Mouse (Mus musculus): ENCODE results near the gene Olfr156.

Gene Olfr156

GRCm38 (mm10) chr4:43823845-43824337, at the start of gene Olfr156:
TSS of gene Olfr156 (minus strand) at chr4:43823895.
- ChIA-PET CTCF (interaction anchor here (0.5 to 2.1 kb wide), 19 partner anchors 8 to 685 kb away, joined by 3 to 15 read pairs (median 6); no protein-coding TSS in a partner anchor), POLR2A (interaction anchor here in 2 of 4 experiments (0.7 to 2.2 kb wide), 11 partner anchors 12 to 63 kb away, joined by 3 to 11 read pairs (median 5); no protein-coding TSS in a partner anchor)

GRCm38 (mm10) chr4:43869821-43870220, 46.1 kb upstream of the Olfr156 start:
- ChIA-PET POLR2A (interaction anchor here in 1 of 4 experiments (1.0 kb wide), 1 partner anchor 9 kb away, joined by 3 read pairs; no protein-coding TSS in a partner anchor), CTCF (interaction anchor here in 1 of 4 experiments (1.8 kb wide), 1 partner anchor 9 kb away, joined by 3 read pairs; no protein-coding TSS in a partner anchor)

GRCm38 (mm10) chr4:43863298-43863697, 39.6 kb upstream of the Olfr156 start:
- ChIA-PET CTCF (interaction anchor here in 1 of 4 experiments (1.4 kb wide), 1 partner anchor 103 kb away, joined by 4 read pairs; no protein-coding TSS in a partner anchor), POLR2A (no interaction called here)

GRCm38 (mm10) chr4:43860744-43861519, 37.2 kb upstream of the Olfr156 start:
- CTCF ChIA-PET, result interaction anchor here (0.6 to 3.5 kb wide), 34 partner anchors 9 to 282 kb away, joined by 3 to 50 read pairs (median 5); partner anchors contain the start of genes Hrct1 (in 2 of the 4) and Olfr156 (in 1 of the 4)
- POLR2A ChIA-PET, result interaction anchor here in 3 of 4 experiments (0.6 to 2.0 kb wide), 15 partner anchors 9 to 167 kb away, joined by 3 to 7 read pairs (median 3); partner anchors contain the start of genes Reck (in 2 of the 3) and Olfr156 (in 1 of the 3)

GRCm38 (mm10) chr4:43859886-43860285, 36.2 kb upstream of the Olfr156 start:
- CTCF ChIA-PET, result interaction anchor here in 3 of 4 experiments (0.6 to 3.5 kb wide), 15 partner anchors 26 to 190 kb away, joined by 3 to 50 read pairs (median 7); partner anchors contain the start of genes Hrct1 (in 1 of the 3) and Olfr156 (in 1 of the 3)

GRCm38 (mm10) chr4:43854101-43854500, 30.4 kb upstream of the Olfr156 start:
- POLR2A ChIA-PET, result interaction anchor here in 1 of 4 experiments (0.7 kb wide), 1 partner anchor 108 kb away, joined by 3 read pairs; no protein-coding TSS in a partner anchor
- CTCF ChIA-PET, result interaction anchor here in 1 of 4 experiments (1.1 kb wide), 1 partner anchor 109 kb away, joined by 6 read pairs; no protein-coding TSS in a partner anchor

More at GRCm38 (mm10) chr4:43859886-43860285, 36.2 kb upstream of the Olfr156 start:
- POLR2A ChIA-PET, result interaction anchor here in 2 of 4 experiments (0.9 to 2.0 kb wide), 9 partner anchors 11 to 152 kb away, joined by 3 to 7 read pairs (median 4); partner anchors contain the start of gene Olfr156 (in 1 of the 2)

- POLR2A ChIA-PET, result interaction anchor here in 2 of 4 experiments (1.0 to 1.3 kb wide), 2 partner anchors 55 to 105 kb away, joined by 3 read pairs; no protein-coding TSS in a partner anchor
- CTCF ChIA-PET, result interaction anchor here in 2 of 4 experiments (0.7 to 1.0 kb wide), 2 partner anchors 18 to 165 kb away, joined by 4 to 6 read pairs; no protein-coding TSS in a partner anchor
Observed at GRCm38 (mm10) chr4:43851265-43851664, 27.6 kb upstream of the Olfr156 start, which contains the start of gene Olfr155. TSS of gene Olfr155 (plus strand) at chr4:43851565.

GRCm38 (mm10) chr4:43840101-43840500, 16.4 kb upstream of the Olfr156 start, which contains the start of gene Olfr157:
TSS of gene Olfr157 (minus strand) at chr4:43840201.
- POLR2A ChIA-PET, result no interaction called here
- CTCF ChIA-PET, result interaction anchor here in 3 of 4 experiments (0.7 to 1.1 kb wide), 3 partner anchors 67 to 210 kb away, joined by 3 to 9 read pairs (median 3); no protein-coding TSS in a partner anchor

GRCm38 (mm10) chr4:43838326-43838725, 14.6 kb upstream of the Olfr156 start:
- CTCF ChIA-PET, result interaction anchor here in 2 of 4 experiments (0.9 to 1.5 kb wide), 2 partner anchors 75 kb away, joined by 3 read pairs; no protein-coding TSS in a partner anchor
- POLR2A ChIA-PET, result interaction anchor here in 2 of 4 experiments (0.6 to 2.1 kb wide), 3 partner anchors 14 to 244 kb away, joined by 3 to 6 read pairs (median 5); partner anchors contain the start of gene Olfr156 (in 1 of the 2)

GRCm38 (mm10) chr4:43834749-43835148, 11.1 kb upstream of the Olfr156 start:
- ChIA-PET POLR2A (interaction anchor here in 1 of 4 experiments (1.7 kb wide), 1 partner anchor 42 kb away, joined by 5 read pairs; no protein-coding TSS in a partner anchor), CTCF (interaction anchor here in 1 of 4 experiments (3.3 kb wide), 1 partner anchor 73 kb away, joined by 57 read pairs; no protein-coding TSS in a partner anchor)

- ChIA-PET CTCF (interaction anchor here in 3 of 4 experiments (0.6 to 3.3 kb wide), 6 partner anchors 11 to 74 kb away, joined by 3 to 57 read pairs (median 5); partner anchors contain the start of gene Olfr155 (in 1 of the 3)), POLR2A (interaction anchor here in 2 of 4 experiments (0.6 to 1.7 kb wide), 5 partner anchors 9 to 239 kb away, joined by 3 to 5 read pairs (median 3); no protein-coding TSS in a partner anchor)
Observed at GRCm38 (mm10) chr4:43833752-43834151, 10.1 kb upstream of the Olfr156 start.

GRCm38 (mm10) chr4:43832031-43832430, 8.3 kb upstream of the Olfr156 start:
- ChIA-PET CTCF (interaction anchor here in 3 of 4 experiments (0.6 to 3.3 kb wide), 9 partner anchors 9 to 87 kb away, joined by 3 to 57 read pairs (median 4); partner anchors contain the start of gene Olfr156 (in 1 of the 3)), POLR2A (interaction anchor here in 1 of 4 experiments (0.5 kb wide), 1 partner anchor 97 kb away, joined by 3 read pairs; no protein-coding TSS in a partner anchor)

- POLR2A ChIA-PET, result interaction anchor here in 2 of 4 experiments (1.1 to 1.3 kb wide), 2 partner anchors 8 to 36 kb away, joined by 4 read pairs; no protein-coding TSS in a partner anchor
Observed at GRCm38 (mm10) chr4:43828806-43829205, 5.1 kb upstream of the Olfr156 start.

GRCm38 (mm10) chr4:43822896-43823550, 672 bp downstream of the Olfr156 start:
- ChIA-PET POLR2A (interaction anchor here in 3 of 4 experiments (0.6 to 2.2 kb wide), 10 partner anchors 11 to 62 kb away, joined by 3 to 11 read pairs (median 4); no protein-coding TSS in a partner anchor), CTCF (interaction anchor here (0.6 to 2.1 kb wide), 14 partner anchors 9 to 151 kb away, joined by 3 to 15 read pairs (median 6); no protein-coding TSS in a partner anchor)

More at GRCm38 (mm10) chr4:43828806-43829205, 5.1 kb upstream of the Olfr156 start:
- CTCF ChIA-PET, result interaction anchor here in 2 of 4 experiments (0.6 to 1.9 kb wide), 4 partner anchors 42 to 72 kb away, joined by 3 to 10 read pairs (median 4); no protein-coding TSS in a partner anchor

GRCm38 (mm10) chr4:43798936-43799335, 24.8 kb downstream of the Olfr156 start:
- POLR2A ChIA-PET, result interaction anchor here in 2 of 4 experiments (0.7 to 3.9 kb wide), 10 partner anchors 11 to 263 kb away, joined by 3 to 12 read pairs (median 4); partner anchors contain the start of genes Creb3 (in 1 of the 2), Gba2 (in 1 of the 2), Olfr156 (in 1 of the 2) and Rgp1 (in 1 of the 2)
- CTCF ChIA-PET, result interaction anchor here in 2 of 4 experiments (0.6 to 1.1 kb wide), 3 partner anchors 35 to 43 kb away, joined by 3 to 4 read pairs (median 4); no protein-coding TSS in a partner anchor

- CTCF ChIA-PET, result interaction anchor here in 3 of 4 experiments (0.6 to 2.1 kb wide), 7 partner anchors 28 to 164 kb away, joined by 3 to 8 read pairs (median 4); partner anchors contain the start of gene Olfr156 (in 1 of the 3)
- POLR2A ChIA-PET, result interaction anchor here in 3 of 4 experiments (0.6 to 6.6 kb wide), 32 partner anchors 9 to 1216 kb away, joined by 3 to 36 read pairs (median 4); partner anchors contain the start of genes Olfr156 (in 2 of the 3), Clta (in 1 of the 3), Creb3 (in 1 of the 3) and Npr2 (in 1 of the 3)
Observed at GRCm38 (mm10) chr4:43795844-43796243, 27.9 kb downstream of the Olfr156 start.

All from embryonic stem cell, embryonic (primary cell).